Mouse (Mus musculus) liver, postnatal 0 days (tissue): ENCODE data around the gene Chst15.

Source experiments
- CTCF ChIP-seq: sonication (generic); IDR thresholded peaks from 2 replicates; pipeline ENCODE4 v1.5.1; 2016; ENCODE audit warnings: antibody characterized with exemption, low read depth
- EP300 ChIP-seq: IDR thresholded peaks from 2 replicates; pipeline ENCODE4 v1.6.1; 2016; ENCODE audit warnings: antibody characterized with exemption, low read depth, mild to moderate bottlenecking

DNA sequence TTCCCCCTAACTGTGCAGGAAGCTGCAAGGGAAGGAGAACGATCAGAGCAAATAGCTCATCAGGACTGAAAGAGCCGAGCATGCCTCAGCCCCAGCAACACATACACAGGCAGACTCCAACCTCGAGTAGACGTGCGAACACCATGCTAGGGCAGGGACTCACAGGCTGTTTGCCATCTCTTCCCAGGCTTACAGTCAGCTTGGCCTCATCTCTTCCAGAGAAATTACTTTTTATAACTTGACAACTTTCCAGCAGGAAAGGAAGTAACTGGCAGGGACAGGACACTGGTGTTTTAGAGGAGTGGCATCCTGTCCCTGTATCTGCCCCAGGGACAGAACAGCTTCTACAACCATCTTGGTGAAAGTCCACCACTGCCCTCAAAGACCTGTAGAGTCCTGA is 73.8 kb downstream of the Chst15 start:
- TF ChIP-seq CTCF (no peak), EP300 (no peak)
